Mouse (Mus musculus) ES-E14 (cell line): Measurements from ENCODE around the gene Asb16.

Source experiments
- CHD2 ChIP-seq: IDR thresholded peaks from 2 replicates; pipeline ENCODE4 v1.6.1; 2014; ENCODE audit warnings: mild to moderate bottlenecking, low read depth, low read length, inconsistent platforms
- HCFC1 ChIP-seq: IDR thresholded peaks from 2 replicates; pipeline ENCODE4 v1.6.1; 2012; ENCODE audit warnings: low read length, inconsistent platforms, borderline replicate concordance; ENCODE audit not compliant: insufficient read depth
- MAFK ChIP-seq: IDR thresholded peaks from 2 replicates; pipeline ENCODE4 v1.6.1; 2014; ENCODE audit warnings: mild to moderate bottlenecking, low read depth, low read length, inconsistent platforms; ENCODE audit not compliant: insufficient read depth
- ZC3H11A ChIP-seq: IDR thresholded peaks from 2 replicates; pipeline ENCODE4 v1.6.1; 2012; ENCODE audit warnings: low read depth, mild to moderate bottlenecking, inconsistent platforms, low read length, borderline replicate concordance

GRCm38 (mm10) chr11:102240636-102241035, 27.9 kb upstream of the Asb16 start:
- TF ChIP-seq CHD2 (no peak), HCFC1 (no peak), MAFK (no peak), ZC3H11A (no peak)
